Mouse (Mus musculus) kidney, embryonic 14.5 days (tissue): ENCODE results near the gene Lamb2. TPM values are rescaled to one million over a fixed set of nuclear protein-coding genes. Genes with fewer than 3 reads are reported as not detected.
A peak's percentile ranks its signal among the peaks of the same experiment; 100 is the strongest.

Source experiments
- ATAC-seq: fragments of 200-750 bp; cut with Nextera tagmentation; 2 replicates; pipeline ENCODE4 v1.8.0; 2017; ENCODE audit warnings: moderate number of reproducible peaks, mild to moderate bottlenecking, moderate TSS enrichment, moderate library complexity; ENCODE audit not compliant: low FRiP score, low TSS enrichment
- H3K27ac ChIP-seq: fragments of 300-500 bp; sonication (generic); 2 replicates; pipeline ENCODE4 v1.5.1; 2014; ENCODE audit warnings: low read depth, mild to moderate bottlenecking, low read length, moderate library complexity, mixed read lengths
- H3K27me3 ChIP-seq: fragments of 300-500 bp; sonication (generic); 2 replicates; pipeline ENCODE4 v1.6.1; 2014; ENCODE audit warnings: mild to moderate bottlenecking, low read length; ENCODE audit not compliant: control insufficient read depth, insufficient read depth
- H3K36me3 ChIP-seq: fragments of 300-500 bp; sonication (generic); 2 replicates; pipeline ENCODE4 v1.6.1; 2014; ENCODE audit warnings: low read length, mixed read lengths; ENCODE audit not compliant: control insufficient read depth, insufficient read depth
- H3K4me1 ChIP-seq: fragments of 300-500 bp; sonication (generic); 2 replicates; pipeline ENCODE4 v1.6.1; 2014; ENCODE audit warnings: low read length, mixed read lengths; ENCODE audit not compliant: control insufficient read depth, insufficient read depth
- H3K4me2 ChIP-seq: fragments of 300-500 bp; sonication (generic); replicated peaks from 2 replicates; pipeline ENCODE4 v1.6.1; 2014; ENCODE audit warnings: low read depth, mild to moderate bottlenecking, low read length
- H3K4me3 ChIP-seq: fragments of 300-500 bp; sonication (generic); 2 replicates; pipeline ENCODE4 v1.5.1; 2014; ENCODE audit warnings: mild to moderate bottlenecking, low read length
- H3K9ac ChIP-seq: fragments of 300-500 bp; sonication (generic); 2 replicates; pipeline ENCODE4 v1.6.1; 2014; ENCODE audit warnings: low read depth, mild to moderate bottlenecking, low read length, moderate library complexity
- H3K9me3 ChIP-seq: fragments of 300-500 bp; sonication (generic); 2 replicates; pipeline ENCODE4 v1.6.1; 2016; ENCODE audit warnings: low read length; ENCODE audit not compliant: control insufficient read depth
- WGBS: fragments of 180-500 bp; shearing (Covaris S2); extraction: QIAGEN DNeasy Blood & Tissue Kit; methylation state at CpG from one replicate; pipeline ENCODE4 v1.1.7; 2014; 5-methylcytosine and 5-hydroxymethylcytosine counted together
- polyA plus RNA-seq: library from polyadenylated mRNA; unstranded; fragments of >200 nt; fragmentation: Nextera tagmentation; extraction: Ambion mirVana; gene quantifications from 2 replicates; pipeline ENCODE4 v1.2.1, GENCODE M21; 2014

The Lamb2 gene
- polyA plus RNA-seq, 1 experiment from 2014 or later: 31.9 TPM

DNA sequence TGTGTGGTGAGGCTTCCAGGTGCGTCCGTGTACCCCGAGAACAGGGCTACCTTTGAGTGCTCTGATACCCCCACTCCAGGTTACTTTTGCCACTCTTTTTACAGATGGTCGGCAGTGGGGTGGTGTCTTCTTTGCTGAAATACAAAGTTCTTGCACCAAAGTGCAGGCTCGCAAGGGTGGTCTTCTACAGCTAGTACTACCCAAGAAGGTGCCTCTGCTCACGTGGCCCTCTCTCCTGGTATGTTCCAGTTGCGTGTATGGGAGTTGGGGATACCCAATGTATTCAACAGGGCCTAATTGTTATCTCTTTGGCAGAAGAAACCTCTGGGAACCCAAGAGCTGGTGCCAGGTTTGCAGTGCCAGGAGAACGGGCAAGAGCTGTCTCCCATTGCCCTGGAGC, 13.7 kb downstream of the Lamb2 start:
- Histone ChIP-seq H3K4me2 (no peak overlapping the region), H3K4me3 (no peak overlapping the region), H3K9me3 (no peaks in the 10 kb centered on the region), H3K27ac (no peak overlapping the region), H3K4me1 (peaks cover 11% of the 10 kb centered on the region), H3K27me3 (no peaks in the 10 kb centered on the region), H3K9ac (no peak overlapping the region), H3K36me3 (peaks cover 77% of the 10 kb centered on the region)
- ATAC-seq: no peak
- 93% methylated on average over 8 of the region's 8 CpGs for WGBS

DNA sequence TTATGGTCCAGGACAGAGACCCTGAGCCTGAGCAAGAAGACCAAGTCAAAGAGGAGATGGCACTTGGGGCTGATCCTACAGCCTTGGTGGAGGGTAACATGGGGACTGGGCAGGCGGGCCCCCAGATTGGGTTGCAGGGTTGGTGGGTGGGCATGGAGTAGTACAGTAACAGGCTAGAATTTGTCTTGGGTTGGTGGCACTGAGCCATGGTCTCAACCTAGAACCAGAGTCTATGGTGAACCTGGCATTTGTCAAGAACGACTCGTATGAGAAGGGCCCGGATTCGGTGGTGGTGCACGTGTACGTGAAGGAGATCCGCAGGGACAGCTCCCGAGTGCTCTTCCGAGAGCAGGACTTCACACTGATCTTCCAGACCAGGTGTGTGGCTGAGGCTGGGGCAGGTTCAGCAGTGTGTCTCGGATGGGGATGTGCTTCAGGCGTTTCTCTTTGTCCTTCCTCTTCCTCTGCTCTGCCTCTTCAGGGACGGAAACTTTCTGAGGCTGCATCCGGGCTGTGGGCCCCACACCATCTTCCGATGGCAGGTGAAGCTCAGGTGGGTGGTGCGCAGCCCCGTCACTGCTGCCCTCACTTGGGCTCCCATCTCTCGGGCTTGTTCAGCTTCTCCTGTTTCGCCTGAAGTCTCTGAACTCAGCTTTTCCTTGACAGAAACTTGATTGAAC, 14.8 kb downstream of the Lamb2 start:
- Histone ChIP-seq H3K9me3 (no peaks in the 10 kb centered on the region), H3K4me2 (no peak overlapping the region), H3K27ac (no peak overlapping the region), H3K4me3 (no peak overlapping the region), H3K9ac (no peak overlapping the region), H3K4me1 (peaks cover 11% of the 10 kb centered on the region), H3K27me3 (no peaks in the 10 kb centered on the region), H3K36me3 (peaks cover 77% of the 10 kb centered on the region)
- WGBS: 94% methylated on average over 19 of the region's 19 CpGs
- ATAC-seq: no peak

DNA sequence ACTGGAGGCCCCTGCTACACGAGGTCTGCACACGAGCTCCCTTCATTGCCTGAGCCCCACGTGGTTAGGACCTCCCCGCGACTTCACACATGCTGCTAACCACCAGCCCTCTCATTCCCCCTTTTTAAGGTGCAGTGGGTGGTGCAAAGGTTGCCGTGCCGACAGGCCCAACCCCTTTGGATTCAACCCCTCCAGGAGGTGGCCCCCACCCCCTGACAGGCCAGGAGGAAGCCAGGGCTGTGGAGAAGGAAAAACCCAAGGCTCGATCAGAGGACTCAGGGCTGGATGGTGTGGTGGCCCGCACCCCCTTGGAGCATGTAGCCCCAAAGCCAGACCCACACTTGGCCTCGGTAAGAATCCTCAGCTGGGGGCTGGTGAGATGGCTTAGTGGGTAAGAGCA, 15.4 kb downstream of the Lamb2 start:
- Histone ChIP-seq H3K36me3 (peaks cover 80% of the 10 kb centered on the region), H3K4me2 (no peak overlapping the region), H3K27ac (no peak overlapping the region), H3K9me3 (no peaks in the 10 kb centered on the region), H3K4me3 (no peak overlapping the region), H3K9ac (no peak overlapping the region), H3K4me1 (peaks cover 11% of the 10 kb centered on the region), H3K27me3 (no peaks in the 10 kb centered on the region)
- no peak for ATAC-seq
- WGBS: 79% methylated on average over 10 of the region's 10 CpGs

DNA sequence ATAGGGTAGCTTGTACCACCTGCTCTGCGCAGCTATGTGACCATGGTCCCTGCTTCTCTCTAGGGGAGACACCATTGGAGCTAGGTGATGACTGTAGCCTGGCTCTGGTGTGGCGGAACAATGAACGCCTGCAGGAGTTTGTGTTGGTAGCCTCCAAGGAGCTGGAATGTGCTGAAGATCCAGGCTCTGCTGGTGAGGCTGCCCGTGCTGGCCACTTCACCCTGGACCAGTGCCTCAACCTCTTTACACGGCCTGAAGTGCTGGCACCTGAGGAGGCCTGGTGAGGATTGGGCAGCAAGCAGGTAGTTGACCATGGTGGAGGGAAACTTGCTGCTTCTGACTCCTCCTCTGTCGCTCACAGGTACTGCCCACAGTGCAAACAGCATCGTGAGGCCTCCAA, 19.7 kb downstream of the Lamb2 start:
- H3K4me3 ChIP-seq: no peak overlapping the region
- H3K9ac ChIP-seq: no peak overlapping the region
- H3K27me3 ChIP-seq: no peaks in the 10 kb centered on the region
- ATAC-seq: no peak
- H3K4me1 ChIP-seq: no peaks in the 10 kb centered on the region
- H3K9me3 ChIP-seq: no peaks in the 10 kb centered on the region
- no peak overlapping the region for H3K4me2 ChIP-seq
- 87% methylated on average over 7 of the region's 7 CpGs for WGBS
- peaks cover 88% of the 10 kb centered on the region for H3K36me3 ChIP-seq
- H3K27ac ChIP-seq: no peak overlapping the region

- Histone ChIP-seq H3K9me3 (no peaks in the 10 kb centered on the region), H3K4me1 (no peaks in the 10 kb centered on the region), H3K4me3 (no peak overlapping the region), H3K36me3 (peaks cover 81% of the 10 kb centered on the region), H3K4me2 (no peak overlapping the region), H3K9ac (no peak overlapping the region), H3K27me3 (no peaks in the 10 kb centered on the region), H3K27ac (no peak overlapping the region)
- ATAC-seq: no peak
- WGBS: 97% methylated on average over 15 of the region's 15 CpGs
Measured at GRCm38 (mm10) chr9:108499943-108500342, 20.4 kb downstream of the Lamb2 start.

DNA sequence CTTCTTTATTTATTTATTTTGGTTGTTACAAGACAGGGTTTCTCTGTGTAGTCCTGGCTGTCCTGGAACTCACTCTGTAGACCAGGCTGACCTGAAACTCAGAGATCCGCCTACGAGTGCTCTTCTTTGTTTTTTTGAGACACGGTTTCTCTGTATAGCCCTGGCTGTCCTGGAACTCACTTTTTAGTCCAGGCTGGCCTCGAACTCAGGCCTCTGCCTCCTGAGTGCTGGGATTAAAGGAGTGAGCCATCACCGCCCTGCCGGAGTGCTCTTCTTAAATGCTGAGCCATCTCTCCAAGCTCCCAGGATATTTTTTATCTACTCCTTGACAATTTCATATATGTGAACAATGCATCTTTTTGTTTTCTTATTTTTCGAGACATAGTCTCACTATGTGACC, 27.4 kb downstream of the Lamb2 start:
- H3K4me2 ChIP-seq: peak overlapping the region; percentile 71
- peak overlapping the region; percentile 85; the same call in 1 of the 2 replicates for H3K4me3 ChIP-seq
- H3K9ac ChIP-seq: no peak overlapping the region
- no peaks in the 10 kb centered on the region for H3K27me3 ChIP-seq
- peak overlapping the region; percentile 79 for H3K27ac ChIP-seq
- peaks cover 8% of the 10 kb centered on the region for H3K4me1 ChIP-seq
- H3K36me3 ChIP-seq: peaks cover 35% of the 10 kb centered on the region
- no peak for ATAC-seq
- H3K9me3 ChIP-seq: no peaks in the 10 kb centered on the region
- 86% methylated on average over 7 of the region's 7 CpGs for WGBS

GRCm38 (mm10) chr9:108507619-108508434, 28.3 kb downstream of the Lamb2 start, which contains the start of gene Qars:
TSS of gene Qars (plus strand) at chr9:108507706.
- H3K27me3 ChIP-seq: no peaks in the 10 kb centered on the region
- under 1% methylated on average over 37 of the region's 37 CpGs for WGBS
- no peaks in the 10 kb centered on the region for H3K9me3 ChIP-seq
- peak within 1 kb of the TSS; percentile 83 for H3K9ac ChIP-seq
- peak within 1 kb of the TSS; percentile 71 for H3K4me2 ChIP-seq
- peaks cover 8% of the 10 kb centered on the region for H3K4me1 ChIP-seq
- peaks cover 40% of the 10 kb centered on the region for H3K36me3 ChIP-seq
- peak within 1 kb of the TSS; percentile 79 for H3K27ac ChIP-seq
- peak; percentile 97 for ATAC-seq
- peak within 1 kb of the TSS; percentile 85 for H3K4me3 ChIP-seq

DNA sequence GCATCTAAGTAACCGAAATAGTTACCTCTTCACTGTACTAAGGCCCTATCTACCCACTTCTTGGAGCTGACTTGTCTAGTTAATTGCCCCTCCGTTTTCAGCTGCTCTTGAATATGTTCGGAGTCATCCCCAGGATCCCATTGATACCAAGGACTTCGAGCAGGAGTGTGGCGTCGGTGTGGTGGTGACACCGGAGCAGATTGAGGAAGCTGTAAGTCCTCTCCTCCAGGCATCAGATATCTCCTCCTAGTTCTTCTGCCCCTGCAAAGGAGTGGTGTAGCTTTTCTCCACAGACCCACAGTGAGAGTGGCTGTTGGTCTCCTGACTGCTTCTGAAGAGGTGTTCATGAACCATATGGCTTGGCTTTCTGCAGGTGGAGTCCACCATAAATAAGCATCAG, 29.2 kb downstream of the Lamb2 start:
- no peak overlapping the region for H3K27ac ChIP-seq
- H3K4me2 ChIP-seq: peak overlapping the region; percentile 71
- ATAC-seq: no peak
- WGBS: 90% methylated on average over 7 of the region's 7 CpGs
- H3K4me3 ChIP-seq: peak overlapping the region; percentile 85
- peaks cover 8% of the 10 kb centered on the region for H3K4me1 ChIP-seq
- no peaks in the 10 kb centered on the region for H3K27me3 ChIP-seq
- peaks cover 41% of the 10 kb centered on the region for H3K36me3 ChIP-seq
- peak overlapping the region; percentile 83; the same call in 1 of the 2 replicates for H3K9ac ChIP-seq
- no peaks in the 10 kb centered on the region for H3K9me3 ChIP-seq
